Mouse (Mus musculus) forebrain, postnatal 0 days (tissue): ENCODE data around the gene Piwil4. TPM values are rescaled to one million over a fixed set of nuclear protein-coding genes. Genes with fewer than 3 reads are reported as not detected.

ENCODE experiments used
- ATAC-seq: fragments of 200-750 bp; cut with Nextera tagmentation; 2 replicates; pipeline ENCODE4 v1.8.0; 2017; ENCODE audit warnings: mild to moderate bottlenecking, moderate library complexity
- DNase-seq: peaks from one replicate; pipeline ENCODE4 v3.0.0-alpha.2; 2015
- H3K27ac ChIP-seq: fragments of 300-500 bp; sonication (generic); 2 replicates; pipeline ENCODE4 v1.5.1; 2014; ENCODE audit warnings: low read depth, mild to moderate bottlenecking, antibody characterized with exemption, low read length, moderate library complexity, mixed read lengths
- H3K27me3 ChIP-seq: fragments of 300-500 bp; sonication (generic); 2 replicates; pipeline ENCODE4 v1.6.1; 2014; ENCODE audit warnings: mild to moderate bottlenecking, low read length, mixed read lengths; ENCODE audit not compliant: insufficient read depth
- H3K36me3 ChIP-seq: fragments of 300-500 bp; sonication (generic); 2 replicates; pipeline ENCODE4 v1.6.1; 2014; ENCODE audit warnings: mild to moderate bottlenecking, moderate library complexity; ENCODE audit not compliant: insufficient read depth
- H3K4me1 ChIP-seq: fragments of 300-500 bp; sonication (generic); 2 replicates; pipeline ENCODE4 v1.6.1; 2014; ENCODE audit warnings: antibody characterized with exemption; ENCODE audit not compliant: insufficient read depth
- H3K4me2 ChIP-seq: fragments of 300-500 bp; sonication (generic); 2 replicates; pipeline ENCODE4 v1.6.1; 2014; ENCODE audit warnings: low read depth, mild to moderate bottlenecking, moderate library complexity
- H3K4me3 ChIP-seq: fragments of 300-500 bp; sonication (generic); 2 replicates; pipeline ENCODE4 v1.5.1; 2014; ENCODE audit warnings: low read depth, low read length, mixed read lengths
- H3K9ac ChIP-seq: fragments of 300-500 bp; sonication (generic); 2 replicates; pipeline ENCODE4 v1.6.1; 2014; ENCODE audit warnings: mild to moderate bottlenecking
- H3K9me3 ChIP-seq: fragments of 300-500 bp; sonication (generic); 2 replicates; pipeline ENCODE4 v1.6.1; 2016; ENCODE audit warnings: low read length
- CTCF ChIP-seq: sonication (generic); IDR thresholded peaks from 2 replicates; pipeline ENCODE4 v1.5.1; 2016; ENCODE audit warnings: antibody characterized with exemption, control low read depth, low read depth
- WGBS: fragments of 180-500 bp; shearing (Covaris S2); extraction: QIAGEN DNeasy Blood & Tissue Kit; methylation state at CpG from one replicate; pipeline ENCODE4 v1.1.7; 2014; 5-methylcytosine and 5-hydroxymethylcytosine counted together
- polyA plus RNA-seq: library from polyadenylated mRNA; unstranded; fragments of >200 nt; fragmentation: Nextera tagmentation; extraction: Ambion mirVana; gene quantifications from 2 replicates; pipeline ENCODE4 v1.2.1, GENCODE M21; 2015
- total RNA-seq: library from RNA; depleted of rRNA; stranded (reverse); fragments of >200 nt; gene quantifications from 2 replicates; pipeline ENCODE4 v1.2.3, GENCODE M21; 2014; rRNA removed

Gene Piwil4
- total RNA-seq (0.23 and 0.29 TPM in 2 replicates), polyA plus RNA-seq (0.11 and 0.18 TPM in 2 replicates)

GRCm38 (mm10) chr9:14740151-14740924 is at the start of gene Piwil4:
TSS of gene Piwil4 (minus strand) at chr9:14740733.
- Histone ChIP-seq H3K9ac (no peak within 1 kb of the TSS), H3K4me2 (no peak within 1 kb of the TSS), H3K27ac (no peak within 1 kb of the TSS), H3K36me3 (no peaks in the 10 kb centered on the region), H3K27me3 (no peaks in the 10 kb centered on the region), H3K9me3 (no peaks in the 10 kb centered on the region), H3K4me1 (no peaks in the 10 kb centered on the region), H3K4me3 (no peak within 1 kb of the TSS)
- 85% methylated on average over 19 of the region's 19 CpGs for WGBS
- DNase-seq (no peak), ATAC-seq (no peak)
- no peak for TF ChIP-seq CTCF

- Histone ChIP-seq H3K27ac (no peak overlapping the region), H3K9ac (no peak overlapping the region), H3K9me3 (no peaks in the 10 kb centered on the region), H3K36me3 (peaks cover 21% of the 10 kb centered on the region), H3K4me3 (no peak overlapping the region), H3K27me3 (no peaks in the 10 kb centered on the region), H3K4me1 (peaks cover 6% of the 10 kb centered on the region; the same call in 1 of the 2 replicates), H3K4me2 (no peak overlapping the region)
- DNase-seq (no peak), ATAC-seq (no peak)
- no peak for TF ChIP-seq CTCF
- 91% methylated on average over 6 of the region's 6 CpGs for WGBS
Measured at GRCm38 (mm10) chr9:14787356-14787755, 46.8 kb upstream of the Piwil4 start.

DNA sequence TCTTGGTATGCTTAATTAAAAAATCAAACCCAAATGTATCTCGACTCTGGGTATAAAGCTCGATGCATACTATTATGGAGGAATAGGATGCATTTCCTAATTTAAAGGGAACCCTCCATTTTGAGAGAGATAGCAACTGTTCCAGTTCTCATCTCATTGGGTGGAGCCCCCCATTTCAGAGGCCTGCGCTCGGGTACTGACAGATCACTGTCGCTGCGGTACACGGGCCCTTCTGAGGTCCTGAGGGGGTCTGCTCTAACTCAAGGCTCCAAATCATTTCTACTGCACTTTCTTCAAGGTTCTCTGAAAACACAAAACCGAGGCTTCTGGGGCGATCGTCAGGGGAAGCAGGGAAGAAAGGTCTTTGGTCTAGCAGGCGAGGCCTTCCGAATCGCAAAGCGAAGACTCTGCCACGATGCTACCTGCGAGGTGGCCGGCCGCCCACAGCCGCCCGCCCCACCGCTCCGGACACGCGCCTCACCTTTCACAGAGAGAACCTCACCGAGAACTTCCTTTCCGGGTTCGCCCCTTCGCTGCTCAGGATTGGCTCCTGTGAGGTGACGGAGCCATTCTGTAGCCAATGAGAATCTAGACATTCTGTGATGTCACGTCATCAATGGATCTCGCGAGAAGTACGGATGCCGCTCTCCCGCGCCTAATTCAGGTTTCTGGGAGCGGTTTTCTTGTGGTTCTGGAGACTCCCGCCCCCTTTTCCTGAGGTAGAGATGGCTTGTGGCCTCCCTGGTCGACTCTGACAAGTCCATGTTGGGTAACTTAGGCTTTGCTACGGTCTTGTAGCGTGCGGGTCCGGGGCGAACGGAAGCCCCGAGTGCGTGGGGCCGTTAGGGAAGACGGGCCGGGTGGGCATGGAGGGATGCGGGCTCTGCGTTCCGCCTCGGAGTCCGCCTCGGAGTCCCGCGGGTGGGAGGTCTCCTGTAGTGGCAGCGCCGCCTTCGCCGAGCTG is 43.8 kb upstream of the Piwil4 start, which contains the start of the genes Mre11a and Ankrd49:
TSS of gene Mre11a (plus strand) at position 616 of the 964 bp plus-strand sequence.
TSS of gene Ankrd49 (minus strand) at position 818 of the 964 bp plus-strand sequence.
- H3K27ac ChIP-seq, result peak within 1 kb of the TSS; percentile 96
- peak; percentile 97 for DNase-seq
- H3K9me3 ChIP-seq, result no peaks in the 10 kb centered on the region
- peak within 1 kb of the TSS; percentile 83 for H3K4me2 ChIP-seq
- peak within 1 kb of the TSS; percentile 88 for H3K4me3 ChIP-seq
- no peaks in the 10 kb centered on the region for H3K27me3 ChIP-seq
- peak; percentile 99 for ATAC-seq
- H3K4me1 ChIP-seq, result peaks cover 6% of the 10 kb centered on the region; the same call in 1 of the 2 replicates
- under 1% methylated on average over 62 of the region's 62 CpGs for WGBS
- TF ChIP-seq CTCF, result 0 out of 2 replicates have a peak, but pooled peaks have one; percentile 9
- peak within 1 kb of the TSS; percentile 81 for H3K9ac ChIP-seq
- H3K36me3 ChIP-seq, result peaks cover 32% of the 10 kb centered on the region

- Histone ChIP-seq H3K36me3 (peaks cover 19% of the 10 kb centered on the region), H3K4me2 (no peak overlapping the region), H3K9ac (no peak overlapping the region), H3K27me3 (no peaks in the 10 kb centered on the region), H3K4me3 (no peak overlapping the region), H3K9me3 (no peaks in the 10 kb centered on the region), H3K27ac (no peak overlapping the region), H3K4me1 (no peaks in the 10 kb centered on the region)
- TF ChIP-seq CTCF, result no peak
- ATAC-seq (no peak), DNase-seq (no peak)
- WGBS, result 43% methylated on average over 13 of the region's 13 CpGs
Measured at GRCm38 (mm10) chr9:14778341-14778740, 37.8 kb upstream of the Piwil4 start.

DNA sequence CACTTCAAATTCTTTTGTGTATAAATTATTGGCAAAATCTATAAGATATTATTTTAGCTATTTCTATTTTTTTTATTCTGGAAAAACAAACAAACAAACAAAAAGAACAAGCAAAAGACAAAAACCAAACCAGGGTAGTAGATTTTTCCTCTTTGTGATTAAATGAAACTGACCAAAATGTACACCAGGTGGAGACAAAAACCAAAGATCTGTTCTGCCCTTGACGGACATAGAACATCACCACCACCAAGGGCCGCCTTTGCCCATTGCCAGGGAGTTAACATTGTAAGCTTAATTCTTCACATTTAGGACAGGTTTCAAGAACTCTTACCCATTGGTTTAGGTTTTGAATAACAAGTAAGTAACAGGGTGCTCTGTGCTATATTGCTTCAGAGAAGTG is 33.3 kb upstream of the Piwil4 start:
- no peak overlapping the region for H3K9ac ChIP-seq
- DNase-seq (no peak), ATAC-seq (no peak)
- no peak overlapping the region for H3K4me3 ChIP-seq
- no peaks in the 10 kb centered on the region for H3K4me1 ChIP-seq
- TF ChIP-seq CTCF, result peak; percentile 50
- no peak overlapping the region for H3K27ac ChIP-seq
- H3K36me3 ChIP-seq, result no peaks in the 10 kb centered on the region
- no peaks in the 10 kb centered on the region for H3K27me3 ChIP-seq
- WGBS, result 53% methylated on average over 2 of the region's 2 CpGs
- H3K9me3 ChIP-seq, result no peaks in the 10 kb centered on the region
- H3K4me2 ChIP-seq, result no peak overlapping the region

- H3K27me3 ChIP-seq, result no peaks in the 10 kb centered on the region
- ATAC-seq, result no peak
- no peak for TF ChIP-seq CTCF
- no peaks in the 10 kb centered on the region for H3K4me1 ChIP-seq
- no peak for DNase-seq
- no peak overlapping the region for H3K9ac ChIP-seq
- no peak overlapping the region for H3K4me2 ChIP-seq
- H3K9me3 ChIP-seq, result no peaks in the 10 kb centered on the region
- H3K4me3 ChIP-seq, result no peak overlapping the region
- H3K36me3 ChIP-seq, result no peaks in the 10 kb centered on the region
- H3K27ac ChIP-seq, result no peak overlapping the region
- 90% methylated on average over 2 of the region's 2 CpGs for WGBS
Measured at GRCm38 (mm10) chr9:14772074-14772473, 31.5 kb upstream of the Piwil4 start.
